Mouse (Mus musculus) layer of hippocampus, postnatal 14 days (tissue): ENCODE data around the gene Crk. TPM values are rescaled to one million over a fixed set of nuclear protein-coding genes. Genes with fewer than 3 reads are reported as not detected.
A peak's percentile ranks its signal among the peaks of the same experiment; 100 is the strongest.
"Not testable (repeated sequence)": the region's sequence is repeated elsewhere in the genome, so short reads cannot be mapped to it uniquely, and the experiment has no call there.

Source experiments
- DNase-seq, 2 experiments: peaks; one replicate each; pipeline ENCODE4 v3.0.0; 2021 to 2022; ENCODE audit warnings: low spot score in 2 of 2, mixed read lengths in 1 of 2
- total RNA-seq, 2 experiments: library from RNA; stranded (reverse); gene quantifications; 2 replicates each; pipeline ENCODE4 v1.2.3; 2021

Crk gene
- total RNA-seq, 2 experiments from 2014 or later, result 127 to 129 TPM

- peak in 1 of 2 experiments; percentile 65 for DNase-seq
These were observed 546 bp downstream of the Crk start for GRCm38 (mm10) chr11:75679439-75680171.

- DNase-seq, result no peak
These were observed 5.4 kb downstream of the Crk start for GRCm38 (mm10) chr11:75684462-75684861.

DNA sequence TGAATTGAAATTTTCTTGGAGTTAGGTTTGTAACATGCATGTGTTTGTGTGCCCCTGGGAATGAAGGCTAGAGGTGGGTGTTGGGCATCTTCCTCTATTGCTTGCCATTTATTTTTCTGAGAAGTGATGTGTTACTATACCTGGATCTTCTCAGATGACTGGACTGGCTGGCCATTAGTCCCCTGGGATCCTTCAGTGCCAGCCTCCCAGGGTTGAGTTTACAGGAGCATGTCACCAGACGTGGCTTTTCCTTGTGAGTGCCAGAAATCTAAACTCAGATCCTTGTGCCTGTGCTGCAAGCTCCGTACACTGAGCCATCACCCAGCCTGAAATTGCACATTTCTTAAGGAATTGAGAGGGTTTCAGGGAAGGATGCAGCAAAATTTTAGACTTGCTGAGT is 5.9 kb downstream of the Crk start:
- DNase-seq, result no peak

GRCm38 (mm10) chr11:75687343-75687993 is 8.4 kb downstream of the Crk start:
- DNase-seq, result no peak

- no peak for DNase-seq
These were observed 9.1 kb downstream of the Crk start for GRCm38 (mm10) chr11:75688132-75688531.

- DNase-seq, result no peak
These were observed 10.9 kb downstream of the Crk start for GRCm38 (mm10) chr11:75689977-75690376.

GRCm38 (mm10) chr11:75691047-75691446 is 12.0 kb downstream of the Crk start:
- DNase-seq, result no peak

GRCm38 (mm10) chr11:75693570-75693969 is 14.5 kb downstream of the Crk start:
- DNase-seq, result no peak

DNA sequence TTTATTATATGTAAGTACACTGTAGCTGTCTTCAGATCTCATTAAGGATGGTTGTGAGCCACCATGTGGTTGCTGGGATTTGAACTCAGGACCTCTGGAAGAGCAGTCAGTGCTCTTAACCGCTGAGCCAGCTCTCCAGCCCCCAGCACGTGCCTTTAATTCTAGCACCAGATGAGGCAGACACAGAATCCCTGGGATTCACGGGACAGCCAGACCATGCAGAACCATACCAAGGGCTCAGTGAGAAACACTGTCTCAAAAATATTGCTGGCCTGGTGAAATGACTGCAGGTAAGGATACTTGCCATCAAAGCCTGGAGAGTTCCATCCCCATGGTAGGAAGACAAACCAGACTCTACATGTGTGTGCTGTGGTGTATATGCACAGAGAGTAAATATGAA is 18.4 kb downstream of the Crk start:
- not testable (repeated sequence) for DNase-seq

DNA sequence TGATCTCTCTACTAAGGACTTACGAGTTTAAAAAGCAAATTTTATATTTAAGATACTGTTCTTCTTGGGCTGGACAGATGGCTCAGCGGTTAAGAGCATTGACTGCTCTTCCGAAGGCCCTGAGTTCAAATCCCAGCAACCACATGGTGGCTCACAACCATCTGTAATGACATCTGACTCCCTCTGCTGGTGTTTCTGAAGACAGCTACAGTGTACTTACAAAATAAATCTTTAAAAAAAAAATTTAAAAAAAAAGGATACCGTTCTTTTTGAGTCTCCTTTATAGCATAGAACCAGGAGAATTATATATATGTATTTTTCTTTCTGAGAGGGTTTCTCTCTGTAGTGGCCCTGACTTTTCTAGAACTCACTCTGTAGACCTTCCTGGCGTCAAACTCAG is 21.5 kb downstream of the Crk start:
- DNase-seq, result no peak

DNA sequence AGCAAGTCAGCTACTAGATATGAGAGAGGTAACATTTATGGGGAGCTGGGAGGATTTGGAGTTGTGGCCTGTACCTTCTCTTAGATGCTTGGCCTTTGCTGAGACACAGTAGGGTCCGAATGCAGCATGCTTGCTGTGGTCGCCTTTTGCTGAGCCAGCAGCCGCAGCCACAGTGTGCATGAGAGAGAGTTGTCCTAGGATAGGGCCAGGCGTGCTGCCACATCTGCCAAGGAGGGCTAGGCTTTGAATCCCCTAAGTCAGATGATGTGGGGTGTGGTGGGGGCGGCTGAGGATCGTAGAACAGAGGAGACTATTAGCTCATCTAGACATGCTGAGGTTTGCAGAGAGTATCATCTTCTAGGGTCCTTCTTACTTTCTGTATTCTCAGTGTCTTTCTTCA is 23.7 kb downstream of the Crk start:
- no peak for DNase-seq

DNA sequence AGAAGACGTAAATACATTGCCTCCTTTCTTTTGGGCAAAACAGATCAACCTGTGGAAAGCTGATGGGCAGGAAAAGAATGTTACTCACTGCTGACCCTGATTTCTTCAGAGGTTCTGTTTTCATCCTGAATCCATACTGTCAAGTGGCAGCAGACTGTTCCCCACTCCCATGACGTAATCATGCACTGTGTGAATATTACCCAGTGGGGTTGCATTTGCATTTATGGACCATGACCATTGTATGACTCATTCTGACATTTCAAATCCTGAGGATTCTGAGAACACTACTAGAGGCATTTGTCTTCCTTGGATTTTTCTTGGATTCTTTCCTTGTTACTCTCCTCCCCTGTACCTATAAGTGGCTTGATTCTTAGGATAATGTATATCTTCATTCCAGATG is 24.7 kb downstream of the Crk start:
- DNase-seq, result no peak

DNA sequence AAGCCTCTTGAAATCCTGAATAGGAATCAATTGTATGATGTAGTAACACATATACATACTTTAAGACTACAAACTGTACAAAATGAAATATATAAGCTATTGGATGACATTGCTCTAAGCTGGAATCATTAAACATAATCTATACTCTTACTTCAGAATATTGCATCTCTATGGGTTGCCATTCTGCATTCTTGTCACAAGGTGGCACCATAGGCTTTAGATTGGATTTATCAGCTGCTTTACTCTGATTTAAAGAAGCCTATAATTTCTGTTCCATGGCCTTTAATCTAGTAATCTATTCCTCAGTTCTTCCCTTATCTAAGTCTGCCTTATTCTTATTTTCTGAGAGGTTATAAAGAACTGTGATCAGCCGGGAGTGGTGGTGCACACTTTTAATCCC is 34.9 kb downstream of the Crk start:
- DNase-seq, result no peak

DNA sequence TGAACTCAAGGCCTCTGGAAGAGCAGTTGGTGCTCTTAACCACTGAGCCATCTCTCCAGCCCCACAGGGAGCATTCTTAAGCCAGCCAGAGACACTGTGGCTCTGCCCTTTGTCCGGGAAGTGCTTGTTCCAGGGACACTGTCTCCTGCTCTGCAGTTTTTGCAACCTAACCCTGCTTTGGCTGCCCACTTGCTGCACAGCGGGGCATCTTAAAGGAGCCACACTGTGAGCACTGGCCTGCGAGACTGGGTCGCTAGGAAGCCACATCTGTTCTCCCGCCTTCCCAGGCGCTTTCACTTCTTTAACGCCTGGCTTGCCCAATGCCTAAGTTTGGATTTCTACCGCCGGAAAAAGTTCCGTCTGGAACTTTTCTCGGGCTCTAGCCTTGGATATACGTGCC is 36.5 kb downstream of the Crk start:
- no peak for DNase-seq

DNA sequence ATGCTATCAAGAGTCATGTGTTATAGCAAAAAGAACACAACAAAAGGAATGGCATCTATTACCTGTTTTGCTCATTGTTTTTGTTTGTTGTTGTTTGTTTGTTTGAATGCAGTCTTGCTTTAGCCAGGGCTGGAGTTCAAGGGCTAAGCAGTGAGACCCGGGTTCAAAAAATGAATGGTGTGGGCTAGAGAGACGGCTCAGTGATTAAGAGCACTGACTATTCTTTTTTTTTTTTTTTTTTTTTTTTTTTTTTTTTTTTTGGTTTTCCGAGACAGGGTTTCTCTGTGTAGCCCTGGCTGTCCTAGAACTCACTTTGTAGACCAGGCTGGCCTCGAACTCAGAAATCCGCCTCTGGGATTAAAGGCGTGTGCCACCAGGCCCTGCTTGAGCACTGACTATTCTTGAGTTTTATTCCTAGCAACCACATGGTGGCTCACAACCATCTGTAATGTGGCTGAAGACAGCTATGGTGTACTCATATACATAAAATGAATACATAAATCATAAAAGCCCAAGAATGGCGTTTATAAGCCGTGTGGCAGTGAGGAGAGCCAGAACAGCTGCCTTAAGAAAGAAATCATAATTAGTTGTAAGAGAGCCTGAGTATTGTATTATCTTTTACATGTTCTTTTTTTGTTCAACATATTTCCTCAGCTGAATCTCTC is 37.7 kb downstream of the Crk start:
- no peak for DNase-seq

GRCm38 (mm10) chr11:75722339-75722738 is 43.3 kb downstream of the Crk start:
- DNase-seq, result no peak

GRCm38 (mm10) chr11:75727168-75727567 is 48.1 kb downstream of the Crk start:
- DNase-seq, result no peak

DNA sequence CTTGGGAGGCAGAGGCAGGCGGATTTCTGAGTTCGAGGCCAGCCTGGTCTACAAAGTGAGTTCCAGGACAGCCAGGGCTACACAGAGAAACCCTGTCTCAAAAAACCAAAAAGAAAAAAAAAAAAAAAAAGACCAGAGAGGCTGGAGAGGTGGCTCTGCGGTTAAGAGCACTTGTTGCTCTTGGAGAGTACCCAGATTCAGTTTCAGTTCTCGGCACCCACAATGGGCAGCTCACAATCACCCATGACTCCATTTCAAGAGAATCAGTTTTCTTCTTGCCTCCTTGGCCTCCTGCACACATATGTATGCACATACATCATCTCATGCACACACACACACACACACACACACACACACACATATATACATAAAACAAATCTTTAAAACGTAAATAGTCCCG is 48.6 kb downstream of the Crk start:
- DNase-seq, result not testable (repeated sequence)

DNA sequence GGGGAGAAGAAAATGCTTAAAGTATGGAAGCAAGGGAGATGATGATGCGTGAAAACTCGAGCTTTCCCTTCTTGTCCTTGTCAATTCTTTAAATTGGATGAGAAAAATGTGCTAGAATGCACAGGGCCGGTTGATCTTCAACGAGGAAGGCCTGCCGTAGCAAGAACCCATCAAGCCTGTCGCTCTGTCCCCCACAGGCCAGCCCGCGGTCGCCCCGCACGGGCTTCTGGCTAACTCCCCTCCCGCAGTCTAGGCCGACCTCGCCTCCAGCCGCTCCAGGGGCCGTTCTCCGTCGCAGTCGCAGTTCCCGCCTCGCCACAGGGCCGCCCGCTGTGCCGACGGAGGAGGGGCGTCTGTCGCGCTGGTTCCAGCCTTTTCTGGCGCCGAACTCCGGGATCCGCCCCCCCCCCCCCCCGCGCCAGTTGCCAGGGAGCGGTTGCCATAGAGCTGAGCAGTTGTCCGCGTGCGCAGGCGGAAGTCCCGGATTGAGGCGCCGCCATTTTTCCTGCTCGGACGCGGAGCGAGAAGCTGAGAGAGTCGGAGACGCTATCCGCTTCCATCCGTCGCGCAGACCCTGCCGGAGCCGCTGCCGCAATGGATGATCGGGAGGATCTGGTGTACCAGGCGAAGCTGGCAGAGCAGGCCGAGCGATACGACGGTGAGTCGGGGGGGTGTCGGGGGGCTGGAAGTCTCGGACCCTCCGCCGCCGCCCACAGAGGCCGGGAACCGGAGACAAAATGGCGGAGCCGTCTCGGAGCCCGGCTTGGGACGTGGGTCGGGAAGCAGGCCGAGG is 53.6 kb downstream of the Crk start, which contains the start of gene Ywhae:
Gene Ywhae, plus strand, starts transcription at position 436 of the 793 bp plus-strand sequence.
- peak; percentile 92 to 93 for DNase-seq

DNA sequence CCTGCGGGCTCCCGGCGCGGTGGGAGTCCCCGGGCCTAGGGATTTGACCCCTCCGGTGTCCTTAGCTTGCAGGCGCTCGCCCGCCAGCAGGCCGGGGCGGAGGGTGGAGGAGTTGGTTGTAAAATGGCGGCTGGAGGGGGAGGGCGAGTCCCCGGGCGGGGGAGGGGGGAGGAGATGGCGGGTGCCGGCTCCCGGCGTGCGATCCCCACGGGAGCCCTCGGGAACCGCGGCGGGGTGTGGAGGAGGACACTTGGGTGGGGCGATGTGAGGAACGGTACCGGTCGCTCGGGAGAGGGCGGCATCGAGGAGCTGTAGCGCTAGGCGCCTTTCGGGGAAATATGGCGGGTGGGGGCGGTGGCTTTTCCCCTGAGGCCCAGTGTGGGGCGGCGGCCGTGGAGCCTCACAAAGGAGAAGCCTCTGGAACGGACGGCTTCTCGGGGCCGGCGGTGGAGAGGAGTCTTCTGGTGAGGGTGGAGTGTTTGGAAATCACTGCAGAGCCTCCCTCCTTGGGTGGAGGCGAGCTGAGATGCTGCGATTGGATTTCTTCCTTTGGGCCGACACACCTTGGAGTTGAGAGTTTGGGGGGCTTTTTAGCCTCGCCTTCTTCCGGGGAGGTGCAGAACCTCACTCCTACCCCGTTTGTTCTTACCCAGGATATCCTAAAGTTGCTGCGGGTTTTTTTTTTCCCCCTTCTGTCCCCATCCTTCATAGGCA is 54.3 kb downstream of the Crk start:
- peak in 1 of 2 experiments; percentile 68 for DNase-seq
